Mouse (Mus musculus) erythroblast, embryonic 14.5 days (primary cell): ENCODE data around the gene Ssr1.

Source experiments
- GATA1 ChIP-seq: IDR thresholded peaks from 2 replicates; pipeline ENCODE4 v1.6.1; 2012; ENCODE audit warnings: low read length, inconsistent platforms, mixed read lengths
- TAL1 ChIP-seq: IDR thresholded peaks from 3 replicates; pipeline ENCODE4 v1.6.1; 2012; ENCODE audit warnings: low read length, inconsistent platforms, mixed read lengths

- TF ChIP-seq GATA1 (no peak), TAL1 (no peak)
Measured at GRCm38 (mm10) chr13:37923091-37923490, 70.9 kb downstream of the Ssr1 start.
